Mouse (Mus musculus) lung, postnatal 0 days (tissue): ENCODE data around the gene Klhl7.

Experiments used
- CTCF ChIP-seq: IDR thresholded peaks from 2 replicates; pipeline ENCODE4 v1.5.1; 2016; ENCODE audit warnings: antibody characterized with exemption, mild to moderate bottlenecking
- EP300 ChIP-seq: IDR thresholded peaks from 2 replicates; pipeline ENCODE4 v1.6.1; 2016; ENCODE audit warnings: antibody characterized with exemption, mild to moderate bottlenecking, control low read depth

DNA sequence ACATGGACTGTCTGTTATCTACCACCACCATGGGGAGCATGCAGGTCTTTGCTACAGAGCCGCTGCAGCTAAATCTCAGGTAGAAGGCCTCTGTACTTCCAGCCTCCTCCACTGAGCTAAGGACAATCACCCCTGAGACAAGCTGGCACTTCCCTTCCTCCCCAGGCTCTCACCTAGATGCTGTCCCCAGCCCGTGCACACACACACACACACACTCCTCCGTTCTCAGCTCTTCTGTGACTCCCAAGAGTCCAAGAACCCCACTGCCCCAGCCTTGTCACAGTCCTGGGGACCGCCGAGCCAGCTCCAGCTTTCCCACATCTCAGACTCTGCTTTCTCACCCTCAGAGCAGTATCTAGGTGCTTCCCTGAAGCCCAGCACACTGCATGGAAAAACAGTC lies 83.6 kb downstream of the Klhl7 start:
- TF ChIP-seq CTCF: no peak
- no peak for TF ChIP-seq EP300
